Mouse (Mus musculus) brain, embryonic 14.5 days (tissue): Measurements from ENCODE around the gene Hlx.

ENCODE experiments used
- CTCF ChIP-seq: fragments of 200-500 bp; IDR thresholded peaks from 2 replicates; pipeline ENCODE4 v1.5.1; 2012; ENCODE audit warnings: inconsistent platforms, mild to moderate bottlenecking, moderate library complexity, borderline replicate concordance; ENCODE audit not compliant: insufficient read depth, insufficient read length; ENCODE audit errors: extremely low read depth
- POLR2A ChIP-seq: fragments of 200-500 bp; IDR thresholded peaks from 2 replicates; pipeline ENCODE4 v1.6.1; 2012; ENCODE audit warnings: mild to moderate bottlenecking, inconsistent platforms, borderline replicate concordance; ENCODE audit not compliant: poor library complexity, insufficient read depth, insufficient read length, severe bottlenecking; ENCODE audit errors: extremely low read depth

- TF ChIP-seq CTCF (no peak), POLR2A (no peak)
These were observed 17.9 kb downstream of the Hlx start for GRCm38 (mm10) chr1:184714515-184714914.
